Mouse (Mus musculus): Measurements from ENCODE around the gene Man2a2.

DNA sequence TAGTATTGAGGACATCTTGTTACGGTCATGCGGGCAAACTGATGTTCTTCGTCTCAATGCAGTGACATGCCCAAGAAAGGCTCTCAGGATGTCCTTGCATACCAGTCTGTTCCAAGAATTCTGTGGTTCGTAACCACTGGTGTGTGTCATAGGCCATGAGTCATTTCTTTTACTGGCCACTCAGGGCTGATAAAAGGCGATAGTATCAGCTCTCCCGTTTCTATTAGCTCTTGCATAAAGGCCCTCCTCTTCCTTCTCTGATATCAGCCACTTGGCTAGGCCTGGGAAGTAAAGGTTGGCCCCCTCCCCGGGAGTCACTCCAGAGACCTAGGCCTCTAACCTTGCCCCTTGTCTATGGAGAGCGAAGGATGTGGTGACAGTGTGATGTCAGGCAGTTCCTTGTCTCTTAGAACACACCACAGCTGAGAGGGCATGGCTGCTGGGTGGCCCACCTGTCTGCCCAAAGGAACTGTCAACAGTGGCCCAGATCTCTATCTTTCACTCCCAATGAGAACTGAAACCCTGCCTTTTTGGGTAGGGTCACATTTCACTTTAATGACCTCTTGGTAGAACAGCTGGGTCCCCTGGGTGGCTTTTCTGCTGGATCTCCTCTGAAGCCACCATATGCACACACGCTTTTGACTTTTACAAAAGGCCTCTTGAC lies 4.3 kb upstream of the Man2a2 start:
- TF ChIP-seq CTCF (IDR thresholded peaks at IDR 0.05; ENCODE audit: borderline replicate concordance, insufficient read depth, low read depth, low read length): no peak
- TF ChIP-seq POLR2A (IDR thresholded peaks at IDR 0.05; ENCODE audit: borderline replicate concordance, insufficient read depth, low read length): no peak

All from cerebellum, adult 2 months (tissue).